Mouse (Mus musculus) ovary, postnatal 14 days (tissue): ENCODE measurements at regions not wholly inside any gene's neighbourhood (a gene's known extent, or its start where the extent isn't known, plus 50 kb on each side); places are given as distances from the start of the nearest gene placed in this dataset.

Experiments
- DNase-seq: peaks from one replicate; pipeline ENCODE4 v3.0.0; 2022; ENCODE audit warnings: low spot score

DNA sequence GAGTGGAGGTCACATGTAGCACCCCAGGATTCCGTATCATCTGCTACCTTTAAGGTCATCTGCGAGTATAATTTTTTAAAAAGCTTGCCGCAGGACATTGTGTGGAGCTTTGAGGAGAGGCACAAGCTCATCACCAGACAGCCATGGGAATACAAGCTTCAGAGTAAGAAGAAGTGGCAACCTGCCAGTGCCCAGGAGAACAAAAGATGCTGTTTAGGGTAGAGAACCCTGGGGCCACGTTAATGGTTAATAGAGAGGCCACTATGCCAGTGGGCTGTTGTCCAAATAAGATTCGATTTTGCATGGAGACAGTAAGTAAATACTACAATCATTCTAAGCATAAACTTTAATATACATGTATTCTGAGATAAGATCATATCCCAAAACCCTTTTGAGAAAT lies 450.0 kb upstream of the Nrp1 start:
- DNase-seq, result no peak

DNA sequence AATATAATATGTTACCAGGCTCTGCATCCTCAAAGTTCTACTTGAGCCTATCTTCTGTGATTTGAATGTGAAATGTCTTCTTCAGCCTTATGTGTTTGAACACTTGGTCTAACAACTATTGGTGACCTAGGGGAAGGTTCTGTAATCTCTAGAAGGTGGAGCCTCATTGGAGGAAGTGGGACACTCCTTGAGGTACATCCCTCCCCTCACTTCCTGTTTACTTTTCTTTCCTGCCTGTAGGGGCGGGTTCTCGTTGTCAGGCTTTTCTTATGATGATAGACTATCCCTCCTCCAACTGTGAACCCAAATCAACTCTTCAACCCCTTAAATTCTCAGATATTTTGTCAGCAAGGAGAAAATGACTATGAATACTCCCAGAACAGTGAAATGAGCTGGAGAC lies 448.8 kb upstream of the Nrp1 start:
- DNase-seq, result no peak

DNA sequence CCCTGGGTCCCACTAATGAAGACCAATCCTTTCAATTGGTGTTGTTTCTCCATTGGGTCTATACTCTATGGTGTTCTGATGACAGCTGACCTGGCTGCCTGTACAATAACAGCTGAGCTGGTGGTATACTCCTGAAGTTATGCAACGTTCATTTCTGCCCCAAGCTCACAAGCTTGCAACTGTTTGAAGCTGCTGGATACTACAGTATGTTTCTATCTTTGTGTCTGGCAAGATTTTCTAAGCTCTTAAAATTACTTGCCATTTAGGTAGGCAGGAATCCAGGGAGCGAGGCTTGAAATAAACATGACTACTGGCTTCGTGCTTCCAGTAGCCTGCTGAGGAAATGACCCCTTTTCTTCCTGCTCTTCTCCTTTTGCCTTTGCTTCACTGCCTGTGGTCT lies 444.3 kb upstream of the Nrp1 start:
- DNase-seq, result no peak

DNA sequence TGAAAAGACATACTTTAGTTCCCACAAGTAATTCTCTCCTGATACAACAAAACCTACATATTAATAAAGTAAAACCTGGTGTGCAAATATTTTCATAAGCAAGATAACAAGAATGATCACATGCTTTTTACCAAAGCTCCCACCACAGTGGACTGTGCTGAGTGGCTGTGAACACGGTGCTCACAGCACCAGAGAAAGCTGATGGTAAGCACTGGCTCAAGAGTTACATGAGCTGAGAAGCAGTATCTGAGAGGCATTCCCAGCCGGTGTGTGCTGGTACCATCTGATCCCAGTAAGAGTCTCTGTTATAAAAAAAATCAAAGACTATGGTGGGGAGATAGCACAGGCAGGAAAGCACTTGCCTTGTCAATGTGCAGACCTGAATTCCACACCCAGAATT lies 443.5 kb upstream of the Nrp1 start:
- DNase-seq, result no peak

DNA sequence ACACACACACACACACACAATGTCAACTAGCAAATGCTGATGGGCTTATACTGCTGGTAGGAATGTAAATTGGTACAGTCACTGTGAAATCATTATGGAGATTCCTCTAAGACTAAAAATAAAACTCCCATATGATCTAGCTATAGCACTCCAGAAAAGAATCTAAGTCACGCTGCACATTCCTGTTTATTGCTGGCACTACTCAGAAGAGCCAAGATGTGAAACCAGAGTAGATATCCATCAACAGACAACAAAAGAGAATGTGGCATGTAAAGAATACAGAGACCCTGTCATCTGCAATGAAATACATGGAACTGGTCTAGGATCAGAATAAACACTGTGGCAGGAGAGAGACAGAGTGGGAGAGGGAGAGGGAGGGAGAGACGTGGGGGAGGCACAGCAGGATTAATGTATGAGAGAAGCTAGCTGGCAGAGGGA lies 442.8 kb upstream of the Nrp1 start:
- no peak for DNase-seq

DNA sequence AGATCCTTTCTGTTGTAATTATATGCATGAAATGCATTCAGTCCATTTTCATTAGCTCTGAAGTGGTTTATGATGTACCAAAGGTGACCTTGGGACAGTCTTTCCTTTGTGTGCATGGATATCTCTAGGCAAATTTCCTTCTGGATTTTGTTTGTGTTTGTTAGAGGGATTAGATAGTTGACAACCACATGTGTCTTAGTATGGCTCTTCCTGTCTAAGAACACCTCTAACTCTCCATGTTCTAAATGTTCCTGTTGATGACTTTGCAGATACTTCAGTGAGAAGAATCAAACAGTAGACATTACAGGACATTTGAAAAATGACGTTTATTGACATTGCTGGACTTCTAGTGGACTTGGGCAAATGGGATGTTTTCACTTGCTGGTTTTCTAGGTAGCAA lies 436.5 kb upstream of the Nrp1 start:
- DNase-seq, result no peak

GRCm38 (mm10) chr8:127923321-127923720 lies 435.1 kb upstream of the Nrp1 start:
- no peak for DNase-seq

DNA sequence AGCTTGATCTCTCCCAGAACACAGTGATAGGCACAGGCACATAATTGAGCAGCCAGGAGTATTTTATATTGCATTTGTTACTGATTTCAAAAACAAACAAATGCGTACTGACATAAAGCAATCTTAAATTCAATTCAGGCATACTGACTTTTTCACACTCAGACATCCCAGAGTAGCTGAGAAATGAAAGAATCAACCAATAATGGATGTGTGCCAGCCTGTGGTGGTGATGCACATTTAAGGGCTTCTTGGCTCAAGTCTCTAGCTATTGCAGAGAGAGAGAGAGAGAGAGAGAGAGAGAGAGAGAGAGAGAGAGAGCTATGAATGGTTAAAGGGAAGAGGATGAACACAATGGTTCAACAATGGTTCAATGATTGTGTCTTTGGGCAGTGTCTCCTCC lies 426.1 kb upstream of the Nrp1 start:
- no peak for DNase-seq

GRCm38 (mm10) chr8:127936792-127937435 lies 421.5 kb upstream of the Nrp1 start:
- DNase-seq, result no peak

GRCm38 (mm10) chr8:127939284-127939985 lies 419.0 kb upstream of the Nrp1 start:
- no peak for DNase-seq

DNA sequence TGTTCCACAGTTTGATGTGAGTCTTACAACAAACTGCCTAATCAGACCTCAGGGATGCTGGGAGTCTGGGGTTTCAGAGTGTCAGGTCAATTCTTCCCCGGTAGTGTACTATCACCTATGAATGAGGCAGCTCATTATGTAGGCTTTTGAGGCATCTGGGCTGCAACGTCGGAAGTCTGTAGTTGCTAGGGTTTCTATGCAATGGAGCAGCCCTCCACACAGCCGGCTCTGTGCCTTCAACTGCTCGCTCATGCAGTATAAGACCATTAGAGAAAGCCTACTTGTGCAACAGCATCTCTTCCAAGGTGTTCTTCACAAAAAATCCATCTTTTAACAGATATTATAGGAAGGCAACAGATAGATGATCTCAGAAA lies 418.4 kb upstream of the Nrp1 start:
- no peak for DNase-seq

- DNase-seq, result no peak
Observed at GRCm38 (mm10) chr8:127942319-127942718, 416.1 kb upstream of the Nrp1 start.

GRCm38 (mm10) chr8:127944955-127945498 lies 413.4 kb upstream of the Nrp1 start:
- no peak for DNase-seq

DNA sequence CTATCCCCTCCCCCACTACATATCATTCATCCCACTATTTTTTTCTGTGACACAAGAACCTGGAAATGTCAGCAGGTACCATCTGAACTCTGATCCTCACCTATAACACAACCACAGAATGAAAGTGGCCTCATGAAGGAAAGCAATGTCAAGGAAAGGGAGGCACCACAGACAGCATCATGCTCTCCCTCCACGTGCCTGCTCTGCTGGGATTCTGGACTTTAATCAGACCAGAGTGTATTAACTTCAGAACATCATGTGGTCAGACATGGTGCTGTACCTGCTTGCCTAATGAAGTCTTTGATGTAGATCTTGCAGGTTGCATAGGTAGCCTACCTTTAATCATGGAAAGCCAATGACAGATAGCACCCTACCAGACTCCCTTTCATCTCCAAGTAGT lies 400.8 kb upstream of the Nrp1 start:
- no peak for DNase-seq

- no peak for DNase-seq
Observed at GRCm38 (mm10) chr8:127958351-127959044, 399.9 kb upstream of the Nrp1 start.

DNA sequence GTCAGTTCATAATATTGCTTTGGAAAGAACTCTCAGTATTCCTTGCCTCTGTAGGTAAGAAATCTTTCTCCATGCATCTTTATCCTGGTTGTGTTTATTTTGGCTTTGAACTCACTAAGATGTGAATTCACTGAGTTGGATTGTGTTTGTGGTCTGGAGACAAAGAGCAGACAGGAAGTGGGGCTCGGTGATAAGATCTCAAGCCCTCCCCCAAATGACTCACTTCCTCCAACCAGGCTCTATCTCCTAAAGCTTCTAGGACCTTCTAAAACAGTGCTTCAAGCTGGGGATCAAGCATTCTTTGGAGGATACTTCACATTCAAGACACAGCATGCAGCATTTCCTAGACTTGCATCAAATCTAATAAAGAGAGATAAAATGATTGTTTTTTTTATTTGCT lies 395.5 kb upstream of the Nrp1 start:
- DNase-seq, result no peak

DNA sequence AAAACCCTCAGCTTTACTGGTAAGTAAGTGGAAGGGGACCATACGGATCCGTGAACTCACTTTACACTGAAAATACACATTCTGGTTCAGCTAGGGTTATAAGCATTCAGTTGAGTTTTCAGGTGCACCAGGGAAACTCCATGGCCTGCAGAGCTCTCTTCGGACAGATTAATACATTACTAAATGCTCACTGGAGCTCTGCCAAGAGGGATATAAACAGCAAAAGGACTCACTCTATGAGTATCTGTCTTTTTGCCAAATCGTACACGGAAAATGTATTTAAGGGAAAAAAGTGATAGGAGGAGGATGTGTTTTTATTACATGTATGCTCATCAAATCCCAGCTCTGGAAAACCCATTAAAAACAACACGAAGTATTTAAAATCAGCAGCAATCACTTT lies 394.8 kb upstream of the Nrp1 start:
- no peak for DNase-seq

GRCm38 (mm10) chr8:127964801-127965200 lies 393.6 kb upstream of the Nrp1 start:
- DNase-seq, result no peak

DNA sequence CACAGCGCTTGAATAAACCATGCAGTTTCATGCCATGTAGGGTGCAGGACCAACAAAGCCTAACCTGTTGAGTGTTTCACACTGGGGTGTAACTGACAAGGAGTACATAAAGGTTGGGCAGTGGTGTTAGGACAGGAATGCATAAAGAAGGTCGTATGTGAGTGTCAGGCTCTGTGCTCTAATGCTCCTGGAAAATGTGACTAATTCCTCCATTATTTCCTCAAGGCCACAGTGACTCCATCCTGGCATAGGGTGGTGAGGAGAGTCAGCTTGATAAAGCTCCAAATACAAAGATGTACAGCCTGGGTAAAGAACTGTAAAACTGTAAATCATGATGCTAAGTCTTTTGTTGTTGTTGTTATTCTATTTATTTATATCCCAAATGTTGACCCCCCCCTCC lies 393.1 kb upstream of the Nrp1 start:
- no peak for DNase-seq

DNA sequence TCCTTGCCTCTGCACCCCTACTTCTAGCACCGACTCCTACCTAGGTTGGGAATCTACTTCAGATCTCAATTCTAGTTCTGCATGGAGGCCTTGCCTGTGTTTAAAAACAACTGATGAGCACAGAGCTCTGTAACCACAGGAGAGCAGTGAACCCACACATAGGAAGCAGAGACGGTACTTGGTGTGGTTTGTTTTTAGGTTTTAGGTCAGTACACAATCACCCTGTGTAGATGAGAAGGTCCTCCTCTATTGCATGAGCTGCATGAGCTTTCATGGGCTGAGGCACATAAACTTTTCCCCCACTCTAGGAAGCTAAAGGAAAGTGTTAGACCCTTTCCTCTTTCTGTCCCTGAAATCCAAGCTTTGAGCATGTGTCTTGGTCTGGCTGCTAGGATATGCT lies 390.4 kb upstream of the Nrp1 start:
- DNase-seq, result no peak

GRCm38 (mm10) chr8:127973194-127973593 lies 385.2 kb upstream of the Nrp1 start:
- DNase-seq, result no peak

DNA sequence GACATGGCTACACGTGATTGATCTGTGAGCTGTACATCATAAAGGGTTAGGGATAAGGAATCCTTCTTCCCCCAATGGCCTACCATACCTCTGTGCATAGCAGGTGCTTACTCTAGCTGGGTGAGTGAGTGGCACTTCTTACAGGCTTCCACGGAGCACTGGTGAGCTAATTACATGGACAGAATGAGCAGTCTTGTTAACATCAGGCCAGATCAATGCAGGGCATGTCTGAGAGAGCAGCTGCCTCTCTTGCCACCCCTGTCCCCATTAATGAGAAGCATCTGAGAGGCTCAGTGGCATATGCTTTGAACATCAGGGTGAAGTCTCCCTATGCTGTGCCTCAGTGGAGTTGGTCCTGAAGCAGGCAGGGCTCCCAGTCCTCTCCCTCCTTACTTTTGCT lies 380.7 kb upstream of the Nrp1 start:
- no peak for DNase-seq
